Mouse (Mus musculus) MEL (cell line): ENCODE results near the gene Ubc. TPM values are rescaled to one million over a fixed set of nuclear protein-coding genes. Genes with fewer than 3 reads are reported as not detected.
A peak's percentile ranks its signal among the peaks of the same experiment; 100 is the strongest.

ENCODE experiments used
- DNase-seq: peaks from one replicate; pipeline ENCODE4 v3.0.0; 2011; ENCODE audit warnings: low read depth, low spot score
- H3K27ac ChIP-seq: 2 replicates; pipeline ENCODE4 v1.5.1; 2012; ENCODE audit warnings: low read depth, mild to moderate bottlenecking, control low read depth, low read length, moderate library complexity; ENCODE audit not compliant: control insufficient read depth
- H3K27me3 ChIP-seq, 2 experiments: fragments of 150-350 bp in 1 of 2; sonication (generic) in 1 of 2; 2 replicates each; pipeline ENCODE4 v1.6.1; 2012; ENCODE audit warnings: low read length in 2 of 2, mild to moderate bottlenecking in 2 of 2, improper control_type of control experiment in 1 of 2, moderate library complexity in 1 of 2; ENCODE audit not compliant: insufficient read depth in 2 of 2, control insufficient read depth in 1 of 2
- H3K36me3 ChIP-seq, 2 experiments: 2 replicates each; pipeline ENCODE4 v1.6.1; 2012 to 2014; ENCODE audit warnings: low read length in 2 of 2, improper control_type of control experiment in 1 of 2, inconsistent platforms in 1 of 2, mild to moderate bottlenecking in 1 of 2; ENCODE audit not compliant: insufficient read depth in 2 of 2, control insufficient read depth in 1 of 2
- H3K4me1 ChIP-seq, 2 experiments: fragments of 150-350 bp in 1 of 2; sonication (generic) in 1 of 2; 2 replicates each; pipeline ENCODE4 v1.6.1; 2012; ENCODE audit warnings: low read length in 2 of 2, improper control_type of control experiment in 1 of 2, mild to moderate bottlenecking in 1 of 2; ENCODE audit not compliant: insufficient read depth in 2 of 2, control insufficient read depth in 1 of 2
- H3K4me3 ChIP-seq, 2 experiments: fragments of 150-350 bp in 1 of 2; sonication (generic) in 1 of 2; 2 replicates each; pipeline ENCODE4 v1.5.1; 2012; ENCODE audit warnings: low read depth in 2 of 2, low read length in 2 of 2, mild to moderate bottlenecking in 2 of 2, moderate library complexity in 2 of 2, control low read depth in 1 of 2, improper control_type of control experiment in 1 of 2; ENCODE audit not compliant: control insufficient read depth in 1 of 2, insufficient read depth in 1 of 2
- H3K79me2 ChIP-seq: 2 replicates; pipeline ENCODE4 v1.6.1; 2012; ENCODE audit warnings: mild to moderate bottlenecking, low read length, moderate library complexity; ENCODE audit not compliant: control insufficient read depth, poor library complexity, insufficient read depth
- H3K9ac ChIP-seq: 2 replicates; pipeline ENCODE4 v1.6.1; 2012; ENCODE audit warnings: low read depth, mild to moderate bottlenecking, control low read depth, low read length, moderate library complexity; ENCODE audit not compliant: control insufficient read depth, poor library complexity, severe bottlenecking
- H3K9me3 ChIP-seq: fragments of 150-350 bp; sonication (generic); replicated peaks from 2 replicates; pipeline ENCODE4 v1.6.1; 2012; ENCODE audit warnings: mild to moderate bottlenecking, low read length, improper control_type of control experiment, moderate library complexity; ENCODE audit not compliant: insufficient read depth
- CHD1 ChIP-seq: IDR thresholded peaks from 2 replicates; pipeline ENCODE4 v1.6.1; 2012; ENCODE audit warnings: low read depth, mild to moderate bottlenecking, inconsistent platforms, low read length, improper control_type of control experiment
- CHD2 ChIP-seq: IDR thresholded peaks from 2 replicates; pipeline ENCODE4 v1.6.1; 2011; ENCODE audit warnings: low read length, improper control_type of control experiment
- CTCF ChIP-seq, 3 experiments: IDR thresholded peaks in 2 of 3; conservative IDR thresholded peaks in 1 of 3; 2 replicates each; pipeline ENCODE4 v1.5.1; 2011 to 2012; ENCODE audit warnings: low read length in 3 of 3, low read depth in 2 of 3, mild to moderate bottlenecking in 2 of 3, improper control_type of control experiment in 1 of 3, inconsistent platforms in 1 of 3, mixed read lengths in 1 of 3, moderate library complexity in 1 of 3; ENCODE audit not compliant: control insufficient read depth in 1 of 3, insufficient read depth in 1 of 3, poor library complexity in 1 of 3, severe bottlenecking in 1 of 3
- E2F4 ChIP-seq: IDR thresholded peaks from 2 replicates; pipeline ENCODE4 v1.6.1; 2011; ENCODE audit warnings: low read depth, low read length, improper control_type of control experiment, borderline replicate concordance
- ELF1 ChIP-seq: IDR thresholded peaks from 2 replicates; pipeline ENCODE4 v1.6.1; 2014; ENCODE audit warnings: low read depth, mild to moderate bottlenecking, inconsistent platforms, low read length, improper control_type of control experiment, moderate library complexity
- EP300 ChIP-seq, 2 experiments: IDR thresholded peaks; 2 replicates each; pipeline ENCODE4 v1.6.1; 2011; ENCODE audit warnings: improper control_type of control experiment in 2 of 2, low read length in 2 of 2, low read depth in 1 of 2, mild to moderate bottlenecking in 1 of 2
- ETS1 ChIP-seq: IDR thresholded peaks from 2 replicates; pipeline ENCODE4 v1.6.1; 2012; ENCODE audit warnings: low read depth, mild to moderate bottlenecking, inconsistent platforms, low read length, improper control_type of control experiment, moderate library complexity
- GABPA ChIP-seq: IDR thresholded peaks from 2 replicates; pipeline ENCODE4 v1.6.1; 2012; ENCODE audit warnings: low read depth, mild to moderate bottlenecking, inconsistent platforms, low read length, improper control_type of control experiment, moderate library complexity
- JUND ChIP-seq: IDR thresholded peaks from 2 replicates; pipeline ENCODE4 v1.6.1; 2011; ENCODE audit warnings: low read depth, mild to moderate bottlenecking, improper control_type of control experiment, low read length
- KAT2A ChIP-seq: conservative IDR thresholded peaks from 2 replicates; pipeline ENCODE4 v1.6.1; 2012; ENCODE audit warnings: low read depth, low read length, improper control_type of control experiment, inconsistent platforms
- MAFK ChIP-seq: IDR thresholded peaks from 2 replicates; pipeline ENCODE4 v1.6.1; 2011; ENCODE audit warnings: low read depth, mild to moderate bottlenecking, low read length, improper control_type of control experiment, borderline replicate concordance
- MAX ChIP-seq: IDR thresholded peaks from 2 replicates; pipeline ENCODE4 v1.6.1; 2011; ENCODE audit warnings: low read length, improper control_type of control experiment
- MEF2A ChIP-seq: IDR thresholded peaks from 2 replicates; pipeline ENCODE4 v1.6.1; 2014; ENCODE audit warnings: low read depth, mild to moderate bottlenecking, inconsistent platforms, low read length, improper control_type of control experiment; ENCODE audit not compliant: poor library complexity, insufficient replicate concordance, severe bottlenecking; ENCODE audit errors: extremely low read depth
- NRF1 ChIP-seq: IDR thresholded peaks from 2 replicates; pipeline ENCODE4 v1.6.1; 2014; ENCODE audit warnings: low read depth, mild to moderate bottlenecking, inconsistent platforms, low read length, improper control_type of control experiment, moderate library complexity; ENCODE audit not compliant: poor library complexity, insufficient read depth, severe bottlenecking
- POLR2A ChIP-seq, 2 experiments: IDR thresholded peaks; 2 replicates each; pipeline ENCODE4 v1.6.1; 2011 to 2012; ENCODE audit warnings: low read length in 2 of 2, mild to moderate bottlenecking in 2 of 2, control low read depth in 1 of 2, improper control_type of control experiment in 1 of 2, low read depth in 1 of 2, moderate library complexity in 1 of 2; ENCODE audit not compliant: control insufficient read depth in 1 of 2, insufficient read depth in 1 of 2, poor library complexity in 1 of 2
- POLR2AphosphoS5 ChIP-seq: IDR thresholded peaks from 2 replicates; pipeline ENCODE4 v1.6.1; 2012; ENCODE audit warnings: low read depth, borderline replicate concordance, mild to moderate bottlenecking, inconsistent platforms, low read length, moderate library complexity, mixed read lengths
- RCOR1 ChIP-seq: IDR thresholded peaks from 2 replicates; pipeline ENCODE4 v1.6.1; 2012; ENCODE audit warnings: low read depth, mild to moderate bottlenecking, inconsistent platforms, low read length, improper control_type of control experiment
- SIN3A ChIP-seq: IDR thresholded peaks from 2 replicates; pipeline ENCODE4 v1.6.1; 2012; ENCODE audit warnings: low read length, improper control_type of control experiment, inconsistent platforms
- SMC3 ChIP-seq: IDR thresholded peaks from 2 replicates; pipeline ENCODE4 v1.6.1; 2011; ENCODE audit warnings: low read depth, low read length, improper control_type of control experiment
- TBP ChIP-seq: IDR thresholded peaks from 2 replicates; pipeline ENCODE4 v1.8.0; 2011; ENCODE audit warnings: low read depth, low read length, improper control_type of control experiment
- UBTF ChIP-seq: IDR thresholded peaks from 2 replicates; pipeline ENCODE4 v1.6.1; 2012; ENCODE audit warnings: low read depth, mild to moderate bottlenecking, inconsistent platforms, low read length, improper control_type of control experiment, moderate library complexity, borderline replicate concordance; ENCODE audit not compliant: insufficient read depth
- USF2 ChIP-seq, 2 experiments: IDR thresholded peaks; 2 replicates each; pipeline ENCODE4 v1.6.1; 2011 to 2012; ENCODE audit warnings: improper control_type of control experiment in 2 of 2, low read length in 2 of 2, borderline replicate concordance in 1 of 2, inconsistent platforms in 1 of 2, low read depth in 1 of 2, mild to moderate bottlenecking in 1 of 2; ENCODE audit not compliant: insufficient read depth in 1 of 2
- ZKSCAN1 ChIP-seq: IDR thresholded peaks from 2 replicates; pipeline ENCODE4 v1.6.1; 2012; ENCODE audit warnings: low read depth, mild to moderate bottlenecking, inconsistent platforms, low read length, improper control_type of control experiment, moderate library complexity
- ZMIZ1 ChIP-seq: IDR thresholded peaks from 2 replicates; pipeline ENCODE4 v1.6.1; 2012; ENCODE audit warnings: low read depth, mild to moderate bottlenecking, inconsistent platforms, low read length, improper control_type of control experiment, moderate library complexity
- ZNF384 ChIP-seq: IDR thresholded peaks from 2 replicates; pipeline ENCODE4 v1.6.1; 2012; ENCODE audit warnings: low read depth, mild to moderate bottlenecking, inconsistent platforms, low read length, improper control_type of control experiment
- polyA plus RNA-seq, 2 experiments: library from polyadenylated mRNA; stranded (reverse) in 1 of 2; unstranded in 1 of 2; fragments of >175 nt in 1 of 2; fragments of >200 nt in 1 of 2; gene quantifications; 2 replicates each; pipeline versions ENCODE4 v1.2.1 to v1.2.4; 2012; ENCODE audit warnings: low replicate concordance in 2 of 2, low read depth in 1 of 2; ENCODE audit not compliant: insufficient read length in 2 of 2, insufficient read depth in 1 of 2, missing spikeins in 1 of 2
- total RNA-seq: library from RNA; depleted of rRNA; stranded (reverse); fragments of 300-350 nt; gene quantifications from 2 replicates; pipeline ENCODE4 v1.2.3, GENCODE M21; 2012

The Ubc gene
- total and polyA plus RNA-seq, 3 experiments, result 113 to 1,075 (median 511) TPM

GRCm38 (mm10) chr5:125358270-125358608 is 31.8 kb downstream of the Ubc start (continued):
- no peak; the same call in 1 of the 2 replicates for TF ChIP-seq CHD2
- TF ChIP-seq E2F4, result no peak
- TF ChIP-seq NRF1, result no peak
- TF ChIP-seq MEF2A, result no peak
- peak; percentile 77 for TF ChIP-seq ELF1
- TF ChIP-seq JUND, result no peak
- TF ChIP-seq UBTF, result no peak
- peak; percentile 85 for TF ChIP-seq ETS1

DNA sequence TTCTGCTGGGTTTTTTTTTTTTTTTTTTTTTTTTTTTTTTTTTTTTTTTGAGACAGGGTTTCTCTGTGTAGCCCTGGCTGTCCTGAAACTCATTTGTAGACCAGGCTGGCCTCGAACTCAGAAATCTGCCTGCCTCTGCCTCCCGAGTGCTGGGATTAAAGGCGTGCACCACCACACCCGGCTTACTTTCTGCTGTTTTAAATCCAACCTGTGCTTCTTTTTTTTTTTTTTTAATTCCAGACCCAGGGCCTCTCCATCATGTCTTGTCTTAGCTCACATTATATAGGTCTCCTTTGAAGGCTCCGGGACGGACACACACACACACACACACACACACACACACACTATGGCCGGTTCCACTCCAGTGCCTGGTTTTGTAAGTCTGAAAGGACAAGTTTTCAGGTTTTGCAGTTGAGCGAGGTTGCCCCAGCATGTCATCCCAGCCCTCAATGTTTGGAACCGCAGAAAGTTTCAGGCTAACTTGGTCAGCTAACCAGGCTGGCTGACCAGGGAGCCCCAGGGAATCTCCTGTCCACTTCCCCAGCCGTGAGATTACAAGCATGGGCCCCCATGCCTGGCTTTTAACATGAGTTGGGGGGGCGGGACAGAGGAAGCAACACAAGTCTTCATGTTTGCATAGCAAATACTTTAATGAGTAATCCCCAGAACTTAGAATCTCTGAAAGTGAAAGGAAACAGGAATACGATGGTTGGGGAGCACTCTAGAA is 32.3 kb downstream of the Ubc start:
- TF ChIP-seq ELF1 (no peak), SMC3 (no peak), NRF1 (no peak), ZNF384 (peak; percentile 62), GABPA (no peak), POLR2A (IDR thresholded peaks at IDR 0.05; ENCODE audit: control insufficient read depth in 1 of 2, insufficient read depth in 1 of 2, low read depth in 1 of 2, low read length in 2 of 2, poor library complexity in 1 of 2) (no peak), TBP (0 out of 2 replicates have a peak, but pooled peaks have one; percentile 7), JUND (no peak), CHD2 (no peak), SIN3A (no peak)
- H3K27ac ChIP-seq, result peak overlapping the region; percentile 77
- DNase-seq, result no peak
- peak overlapping the region; percentile 41 for H3K9ac ChIP-seq
- peaks cover 0 to 11% of the 10 kb centered on the region in 2 experiments; a peak in 2 of 4 replicates for H3K4me1 ChIP-seq
- H3K4me3 ChIP-seq, result peak overlapping the region; percentile 36 to 47
- H3K27me3 ChIP-seq, result no peaks in the 10 kb centered on the region
- no peaks in the 10 kb centered on the region for H3K79me2 ChIP-seq
- peaks cover 0 to 4% of the 10 kb centered on the region in 2 experiments; a peak in 2 of 4 replicates for H3K36me3 ChIP-seq
- no peaks in the 10 kb centered on the region for H3K9me3 ChIP-seq

DNA sequence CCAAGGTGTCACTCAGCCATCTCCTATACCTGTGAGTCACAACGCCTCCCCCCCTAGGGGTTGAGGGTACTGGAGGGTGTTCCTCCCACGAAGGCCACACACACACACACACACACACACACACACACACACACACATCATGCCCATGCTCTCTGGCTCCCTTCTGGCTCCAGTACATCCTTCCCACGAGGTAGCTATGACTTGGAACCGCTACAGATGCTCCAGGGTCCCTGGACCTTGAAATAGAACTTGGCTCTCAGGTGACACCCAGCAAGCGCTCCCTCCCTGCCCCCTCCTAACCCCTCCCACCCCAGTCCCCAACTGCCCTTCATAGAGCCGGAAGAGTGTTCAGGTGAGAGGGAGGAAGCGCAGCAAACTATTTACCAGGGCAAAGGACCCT is 34.4 kb downstream of the Ubc start:
- Histone ChIP-seq H3K79me2 (no peaks in the 10 kb centered on the region), H3K9me3 (no peaks in the 10 kb centered on the region), H3K36me3 (peaks cover 0 to 4% of the 10 kb centered on the region in 2 experiments; a peak in 2 of 4 replicates), H3K27ac (no peak overlapping the region), H3K4me3 (no peak overlapping the region), H3K4me1 (peaks cover 0 to 16% of the 10 kb centered on the region in 2 experiments; a peak in 2 of 4 replicates), H3K9ac (no peak overlapping the region), H3K27me3 (no peaks in the 10 kb centered on the region)
- no peak for DNase-seq
- TF ChIP-seq MAX, result no peak
- TF ChIP-seq EP300 (IDR thresholded peaks at IDR 0.05; ENCODE audit: low read depth in 1 of 2, low read length in 2 of 2), result no peak
- no peak for TF ChIP-seq ZKSCAN1
- no peak for TF ChIP-seq NRF1
- TF ChIP-seq USF2 (IDR thresholded peaks at IDR 0.05; ENCODE audit: borderline replicate concordance in 1 of 2, insufficient read depth in 1 of 2, low read depth in 1 of 2, low read length in 2 of 2), result no peak
- no peak for TF ChIP-seq ZMIZ1
- TF ChIP-seq POLR2AphosphoS5, result no peak
- TF ChIP-seq ETS1, result no peak
- TF ChIP-seq ELF1, result no peak
- no peak for TF ChIP-seq E2F4
- TF ChIP-seq UBTF, result no peak
- TF ChIP-seq MAFK, result no peak
- no peak for TF ChIP-seq KAT2A
- no peak for TF ChIP-seq CTCF (IDR thresholded peaks at IDR 0.05 in 2 of 3, conservative IDR thresholded peaks at IDR 0.05 in 1 of 3; ENCODE audit: control insufficient read depth in 1 of 3, insufficient read depth in 1 of 3, low read depth in 2 of 3, low read length in 3 of 3, poor library complexity in 1 of 3, severe bottlenecking in 1 of 3)
- no peak for TF ChIP-seq RCOR1
- no peak for TF ChIP-seq CHD1
- TF ChIP-seq, all 39 proteins: peak for 0
